Mouse (Mus musculus) lung, embryonic 14.5 days (tissue): ENCODE data around the gene Id3. TPM values are rescaled to one million over a fixed set of nuclear protein-coding genes. Genes with fewer than 3 reads are reported as not detected.

Experiments
- ATAC-seq: fragments of 200-750 bp; cut with Nextera tagmentation; 2 replicates; pipeline ENCODE4 v1.8.0; 2017; ENCODE audit warnings: mild to moderate bottlenecking, moderate TSS enrichment, moderate library complexity; ENCODE audit not compliant: insufficient read depth
- DNase-seq: peaks from one replicate; pipeline ENCODE4 v3.0.0-alpha.2; 2015
- H3K27ac ChIP-seq: fragments of 300-500 bp; sonication (generic); 2 replicates; pipeline ENCODE4 v1.5.1; 2014; ENCODE audit warnings: low read depth, mild to moderate bottlenecking, moderate library complexity
- H3K27me3 ChIP-seq: fragments of 300-500 bp; sonication (generic); 2 replicates; pipeline ENCODE4 v1.6.1; 2014; ENCODE audit warnings: low read length, control low read depth; ENCODE audit not compliant: insufficient read depth
- H3K36me3 ChIP-seq: fragments of 300-500 bp; sonication (generic); 2 replicates; pipeline ENCODE4 v1.6.1; 2014; ENCODE audit warnings: control low read depth; ENCODE audit not compliant: insufficient read depth
- H3K4me1 ChIP-seq: fragments of 300-500 bp; sonication (generic); 2 replicates; pipeline ENCODE4 v1.6.1; 2014; ENCODE audit warnings: antibody characterized with exemption, control low read depth; ENCODE audit not compliant: insufficient read depth
- H3K4me2 ChIP-seq: fragments of 300-500 bp; sonication (generic); 2 replicates; pipeline ENCODE4 v1.6.1; 2014; ENCODE audit warnings: mild to moderate bottlenecking
- H3K4me3 ChIP-seq: fragments of 300-500 bp; sonication (generic); 2 replicates; pipeline ENCODE4 v1.5.1; 2014; ENCODE audit warnings: low read depth, low read length
- H3K9ac ChIP-seq: fragments of 300-500 bp; sonication (generic); 2 replicates; pipeline ENCODE4 v1.6.1; 2014
- H3K9me3 ChIP-seq: fragments of 300-500 bp; sonication (generic); 2 replicates; pipeline ENCODE4 v1.6.1; 2016; ENCODE audit warnings: low read depth, low read length, control low read depth
- CTCF ChIP-seq: IDR thresholded peaks from 2 replicates; pipeline ENCODE4 v1.5.1; 2016; ENCODE audit warnings: antibody characterized with exemption, low read depth
- WGBS: fragments of 180-500 bp; shearing (Covaris S2); extraction: QIAGEN DNeasy Blood & Tissue Kit; methylation state at CpG from one replicate; pipeline ENCODE4 v1.1.7; 2014; 5-methylcytosine and 5-hydroxymethylcytosine counted together
- polyA plus RNA-seq: library from polyadenylated mRNA; unstranded; fragments of >200 nt; fragmentation: Nextera tagmentation; extraction: Ambion mirVana; gene quantifications from 2 replicates; pipeline ENCODE4 v1.2.1, GENCODE M21; 2014

Gene Id3
- polyA plus RNA-seq, 1 experiment from 2014 or later, result 469 TPM

- H3K36me3 ChIP-seq, result 0 out of 2 replicates have a peak, but pooled peaks cover 8% of the 10 kb centered on the region
- H3K9ac ChIP-seq, result peak overlapping the region; percentile 79
- no peak for ATAC-seq
- H3K27ac ChIP-seq, result peak overlapping the region; percentile 77
- no peaks in the 10 kb centered on the region for H3K27me3 ChIP-seq
- peak overlapping the region; percentile 98 for H3K4me2 ChIP-seq
- WGBS, result 6% methylated on average over 14 of the region's 14 CpGs
- no peak for TF ChIP-seq CTCF
- H3K9me3 ChIP-seq, result no peaks in the 10 kb centered on the region
- peak; percentile 38 for DNase-seq
- peak overlapping the region; percentile 74 for H3K4me3 ChIP-seq
- peaks cover 20% of the 10 kb centered on the region for H3K4me1 ChIP-seq
These were observed 30.0 kb downstream of the Id3 start for GRCm38 (mm10) chr4:136173210-136173715.

GRCm38 (mm10) chr4:136174216-136175193 lies 31.2 kb downstream of the Id3 start:
- Histone ChIP-seq H3K36me3 (0 out of 2 replicates have a peak, but pooled peaks cover 8% of the 10 kb centered on the region), H3K27me3 (no peaks in the 10 kb centered on the region), H3K4me3 (peak overlapping the region; percentile 74), H3K27ac (no peak overlapping the region; the same call in 1 of the 2 replicates), H3K4me1 (peaks cover 21% of the 10 kb centered on the region), H3K9ac (peak overlapping the region; percentile 79), H3K9me3 (no peaks in the 10 kb centered on the region), H3K4me2 (peak overlapping the region; percentile 98)
- WGBS, result 72% methylated on average over 13 of the region's 13 CpGs
- TF ChIP-seq CTCF, result no peak
- DNase-seq (no peak), ATAC-seq (no peak)

DNA sequence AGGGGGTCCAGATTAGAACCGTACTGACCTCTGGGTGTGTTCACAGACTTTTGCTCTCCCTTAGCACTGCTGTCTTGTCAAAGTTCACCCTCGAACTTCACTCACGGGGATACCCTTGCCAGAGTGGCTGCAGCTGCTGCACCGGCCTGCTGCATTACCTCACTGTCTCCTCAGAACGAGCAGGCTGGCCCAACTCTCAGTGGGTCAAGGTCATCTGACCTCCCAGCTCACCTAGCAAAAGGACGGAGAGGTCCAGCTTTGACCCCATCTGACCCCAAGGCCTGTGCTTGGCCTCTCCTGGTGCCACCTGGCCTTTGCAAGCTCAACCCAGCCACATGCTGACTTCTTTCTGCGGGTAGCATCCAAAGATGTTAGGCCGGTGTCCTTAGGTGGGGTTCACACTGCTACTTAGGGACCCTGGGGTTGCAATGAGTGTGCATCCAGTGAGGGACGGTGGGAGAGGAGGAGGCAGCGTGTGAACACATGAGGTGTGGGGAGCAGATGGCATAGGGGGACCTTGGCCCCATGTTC lies 32.8 kb downstream of the Id3 start:
- no peak for ATAC-seq
- no peak for TF ChIP-seq CTCF
- peaks cover 30% of the 10 kb centered on the region for H3K4me1 ChIP-seq
- DNase-seq, result no peak
- H3K27ac ChIP-seq, result no peak overlapping the region
- H3K27me3 ChIP-seq, result no peaks in the 10 kb centered on the region
- no peak overlapping the region for H3K4me3 ChIP-seq
- 0 out of 2 replicates have a peak, but pooled peaks cover 8% of the 10 kb centered on the region for H3K36me3 ChIP-seq
- peak overlapping the region; percentile 29; the same call in 1 of the 2 replicates for H3K4me2 ChIP-seq
- WGBS, result 59% methylated on average over 10 of the region's 10 CpGs
- no peaks in the 10 kb centered on the region for H3K9me3 ChIP-seq
- H3K9ac ChIP-seq, result no peak overlapping the region

GRCm38 (mm10) chr4:136177244-136177611 lies 33.9 kb downstream of the Id3 start:
- peaks cover 30% of the 10 kb centered on the region for H3K4me1 ChIP-seq
- ATAC-seq (no peak), DNase-seq (peak; percentile 45)
- peak overlapping the region; percentile 20; the same call in 1 of the 2 replicates for H3K9ac ChIP-seq
- H3K4me3 ChIP-seq, result no peak overlapping the region
- peak overlapping the region; percentile 29 for H3K4me2 ChIP-seq
- no peaks in the 10 kb centered on the region for H3K27me3 ChIP-seq
- peak overlapping the region; percentile 79 for H3K27ac ChIP-seq
- TF ChIP-seq CTCF, result no peak
- 28% methylated on average over 8 of the region's 8 CpGs for WGBS
- no peaks in the 10 kb centered on the region for H3K9me3 ChIP-seq
- H3K36me3 ChIP-seq, result 0 out of 2 replicates have a peak, but pooled peaks cover 8% of the 10 kb centered on the region

DNA sequence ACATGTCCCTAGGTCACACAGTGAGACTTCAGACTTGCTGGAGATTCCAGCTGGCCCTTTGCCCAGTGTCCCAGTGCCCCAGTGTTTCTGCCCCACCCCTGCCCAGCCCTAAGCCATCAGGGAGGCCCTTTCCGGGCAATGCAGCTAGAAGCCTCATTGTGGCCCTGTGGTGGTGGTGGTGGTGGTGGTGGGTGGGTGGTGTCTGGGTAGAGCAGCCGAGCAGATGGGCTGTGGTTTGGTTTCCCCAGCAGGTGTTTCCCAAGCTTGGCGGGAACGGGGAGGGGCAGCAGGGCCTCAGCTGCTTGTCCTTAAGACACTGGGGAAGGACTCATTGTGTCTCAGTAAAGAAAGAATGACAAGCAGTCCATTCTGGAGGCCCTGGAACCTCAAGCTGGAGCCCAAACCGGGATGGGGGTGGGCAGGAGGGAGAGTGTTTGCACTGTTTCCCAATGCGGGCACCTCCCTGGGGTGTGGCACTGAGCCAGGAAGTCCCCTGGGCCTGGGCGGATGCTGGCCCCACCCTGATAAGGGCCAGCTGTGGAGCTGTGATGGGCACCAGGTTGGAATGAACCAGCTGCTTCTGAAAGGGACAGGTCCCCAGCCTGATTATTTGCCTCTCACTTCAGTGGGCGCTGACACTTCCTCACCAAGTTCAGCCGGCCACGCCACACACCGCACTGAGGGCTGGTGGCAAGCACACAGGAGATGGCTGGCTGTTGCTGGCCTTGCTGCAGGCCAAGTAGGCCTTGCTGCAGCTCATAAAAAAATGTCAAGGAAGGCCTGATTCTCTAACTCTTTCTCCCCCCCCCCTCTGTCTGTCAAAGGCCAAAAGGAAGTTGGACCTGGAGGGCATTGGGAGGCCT lies 34.5 kb downstream of the Id3 start:
- DNase-seq (peak; percentile 64), ATAC-seq (0 out of 2 replicates have a peak, but pooled peaks have one; percentile 2)
- H3K9ac ChIP-seq, result peak overlapping the region; percentile 20; the same call in 1 of the 2 replicates

GRCm38 (mm10) chr4:136178475-136178921 lies 35.2 kb downstream of the Id3 start:
- H3K9me3 ChIP-seq, result no peaks in the 10 kb centered on the region
- H3K36me3 ChIP-seq, result 0 out of 2 replicates have a peak, but pooled peaks cover 11% of the 10 kb centered on the region
- H3K4me2 ChIP-seq, result peak overlapping the region; percentile 16; the same call in 1 of the 2 replicates
- WGBS, result 69% methylated on average over 12 of the region's 12 CpGs
- H3K4me3 ChIP-seq, result no peak overlapping the region
- H3K9ac ChIP-seq, result no peak overlapping the region; the same call in 1 of the 2 replicates
- DNase-seq (no peak), ATAC-seq (no peak)
- peak overlapping the region; percentile 79; the same call in 1 of the 2 replicates for H3K27ac ChIP-seq
- peaks cover 25% of the 10 kb centered on the region for H3K4me1 ChIP-seq
- TF ChIP-seq CTCF, result no peak
- no peaks in the 10 kb centered on the region for H3K27me3 ChIP-seq

More for the DNA sequence above, 34.5 kb downstream of the Id3 start:
- H3K4me3 ChIP-seq, result no peak overlapping the region
- no peak for TF ChIP-seq CTCF
- no peaks in the 10 kb centered on the region for H3K27me3 ChIP-seq
- no peaks in the 10 kb centered on the region for H3K9me3 ChIP-seq
- peaks cover 30% of the 10 kb centered on the region for H3K4me1 ChIP-seq
- H3K36me3 ChIP-seq, result 0 out of 2 replicates have a peak, but pooled peaks cover 10% of the 10 kb centered on the region
- peak overlapping the region; percentile 29 for H3K4me2 ChIP-seq
- H3K27ac ChIP-seq, result peak overlapping the region; percentile 79
- WGBS, result 46% methylated on average over 11 of the region's 11 CpGs
